Mouse (Mus musculus) kidney, adult 2 months (tissue): ENCODE measurements at regions not wholly inside any gene's neighbourhood (a gene's known extent, or its start where the extent isn't known, plus 50 kb on each side); places are given as distances from the start of the nearest gene placed in this dataset.

Experiments used
- CTCF ChIP-seq: fragments of 200-500 bp; conservative IDR thresholded peaks from 2 replicates; pipeline ENCODE4 v1.5.1; 2011; ENCODE audit warnings: low read depth, mild to moderate bottlenecking, control low read depth, low read length, moderate library complexity, mixed read lengths; ENCODE audit not compliant: insufficient read depth, insufficient read length
- POLR2A ChIP-seq: fragments of 200-500 bp; IDR thresholded peaks from one replicate; pipeline ENCODE4 v1.6.1; 2011; ENCODE audit warnings: low read depth, low read length, control low read depth

DNA sequence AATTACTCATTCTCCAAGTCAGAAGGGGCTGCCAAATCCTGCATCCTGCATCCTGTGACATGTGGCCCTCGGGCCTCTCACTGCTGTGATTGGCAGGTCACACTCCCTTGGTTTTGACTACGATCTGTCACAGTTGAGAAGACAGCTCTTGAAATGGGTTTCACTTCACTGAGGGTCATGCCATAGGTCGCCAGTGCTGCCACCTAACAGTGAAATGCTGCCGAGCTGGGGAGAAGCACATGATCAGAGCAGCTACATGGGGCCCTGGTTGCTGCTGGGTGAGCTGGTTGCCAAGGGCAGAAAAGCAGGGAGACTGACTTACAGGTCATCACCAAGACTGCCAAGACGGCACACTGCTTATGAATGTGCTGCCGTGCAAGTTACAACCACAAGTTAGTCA lies 178.3 kb downstream of the Faxc start:
- no peak for TF ChIP-seq POLR2A
- TF ChIP-seq CTCF, result no peak
